Mouse (Mus musculus) liver, embryonic 12.5 days (tissue): ENCODE results near the gene Krt31. TPM values are rescaled to one million over a fixed set of nuclear protein-coding genes. Genes with fewer than 3 reads are reported as not detected.

Experiments used
- ATAC-seq: fragments of 200-750 bp; cut with Nextera tagmentation; 2 replicates; pipeline ENCODE4 v1.8.0; 2017; ENCODE audit warnings: moderate number of reproducible peaks, mild to moderate bottlenecking, moderate library complexity
- H3K27ac ChIP-seq: fragments of 300-500 bp; sonication (generic); 2 replicates; pipeline ENCODE4 v1.5.1; 2016; ENCODE audit warnings: mild to moderate bottlenecking
- H3K27me3 ChIP-seq: fragments of 300-500 bp; sonication (generic); replicated peaks from 2 replicates; pipeline ENCODE4 v1.6.1; 2016; ENCODE audit warnings: mild to moderate bottlenecking, moderate library complexity
- H3K36me3 ChIP-seq: fragments of 300-500 bp; sonication (generic); 2 replicates; pipeline ENCODE4 v1.6.1; 2016; ENCODE audit warnings: mild to moderate bottlenecking, moderate library complexity
- H3K4me1 ChIP-seq: fragments of 300-500 bp; sonication (generic); 2 replicates; pipeline ENCODE4 v1.6.1; 2016
- H3K4me2 ChIP-seq: fragments of 300-500 bp; sonication (generic); 2 replicates; pipeline ENCODE4 v1.6.1; 2016; ENCODE audit warnings: mild to moderate bottlenecking, moderate library complexity
- H3K4me3 ChIP-seq: fragments of 300-500 bp; sonication (generic); 2 replicates; pipeline ENCODE4 v1.5.1; 2016; ENCODE audit warnings: mild to moderate bottlenecking, moderate library complexity
- H3K9ac ChIP-seq: fragments of 300-500 bp; sonication (generic); 2 replicates; pipeline ENCODE4 v1.6.1; 2016; ENCODE audit warnings: mild to moderate bottlenecking, moderate library complexity
- H3K9me3 ChIP-seq: fragments of 300-500 bp; sonication (generic); replicated peaks from 2 replicates; pipeline ENCODE4 v1.6.1; 2016; ENCODE audit warnings: mild to moderate bottlenecking, moderate library complexity
- WGBS: fragments of 180-500 bp; shearing (Covaris S2); methylation state at CpG from one replicate; pipeline ENCODE4 v1.1.7; 2016; ENCODE audit not compliant: insufficient replicate concordance; 5-methylcytosine and 5-hydroxymethylcytosine counted together
- polyA plus RNA-seq: library from polyadenylated mRNA; unstranded; fragments of >200 nt; fragmentation: Nextera tagmentation; extraction: Ambion mirVana; gene quantifications from 2 replicates; pipeline ENCODE4 v1.2.1, GENCODE M21; 2016

The Krt31 gene
- not detected in 2 replicates for polyA plus RNA-seq

GRCm38 (mm10) chr11:100050451-100050850, at the start of gene Krt31:
Gene Krt31, minus strand, starts transcription at chr11:100050551.
- Histone ChIP-seq H3K9ac (no peak within 1 kb of the TSS), H3K4me2 (no peak within 1 kb of the TSS), H3K4me1 (no peaks in the 10 kb centered on the region), H3K9me3 (no peaks in the 10 kb centered on the region), H3K27ac (no peak within 1 kb of the TSS), H3K4me3 (no peak within 1 kb of the TSS), H3K27me3 (no peaks in the 10 kb centered on the region), H3K36me3 (no peaks in the 10 kb centered on the region)
- no peak for ATAC-seq
- 59% methylated on average over 3 of the region's 3 CpGs for WGBS

DNA sequence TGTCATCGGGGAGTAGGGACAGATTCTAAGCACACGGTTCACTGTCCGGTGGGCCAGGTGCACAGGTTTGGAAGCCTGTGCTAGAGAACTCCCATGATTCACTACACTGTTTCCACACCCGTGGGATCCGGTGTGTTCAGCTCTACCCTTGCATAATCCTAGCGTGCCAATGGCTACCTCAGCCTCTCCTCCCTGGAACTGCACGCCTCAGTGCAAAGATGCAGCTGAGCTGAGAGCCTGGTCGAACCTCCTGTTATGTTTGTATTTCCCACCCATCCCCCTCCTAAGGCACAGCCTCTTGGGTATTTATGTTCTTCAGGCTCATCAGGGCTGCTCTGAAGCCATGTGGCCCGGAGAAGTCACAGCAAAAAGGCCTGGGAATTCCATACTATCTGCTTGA, 47.5 kb upstream of the Krt31 start:
- Histone ChIP-seq H3K36me3 (no peaks in the 10 kb centered on the region), H3K4me3 (no peak overlapping the region), H3K9ac (no peak overlapping the region), H3K27me3 (no peaks in the 10 kb centered on the region), H3K4me1 (no peaks in the 10 kb centered on the region), H3K9me3 (no peaks in the 10 kb centered on the region), H3K4me2 (no peak overlapping the region), H3K27ac (no peak overlapping the region)
- ATAC-seq, result no peak
- 63% methylated on average over 9 of the region's 9 CpGs for WGBS

DNA sequence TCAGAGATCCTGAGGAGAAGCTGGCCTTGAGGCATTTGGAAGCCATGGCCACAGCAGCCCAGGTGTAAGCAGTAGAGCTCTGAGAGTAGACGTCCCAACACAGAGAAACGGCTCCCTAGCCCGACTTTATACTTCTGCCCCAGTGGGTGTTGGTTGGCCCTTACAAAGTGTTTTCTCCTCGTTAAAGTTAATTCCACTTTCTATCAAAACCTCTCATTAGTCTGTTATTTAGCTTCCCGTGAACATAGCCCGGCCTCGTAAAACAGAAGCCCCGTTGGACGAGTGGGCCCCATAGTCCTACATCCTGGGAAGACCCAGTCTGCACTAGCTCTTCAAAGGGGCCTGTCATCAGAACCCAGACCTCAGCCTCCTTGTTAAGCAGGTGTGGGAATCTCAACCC, 45.8 kb upstream of the Krt31 start, which contains the start of gene Krt35:
Gene Krt35 (minus strand): TSS at position 101 of the 400 bp plus-strand sequence.
- Histone ChIP-seq H3K4me2 (no peak within 1 kb of the TSS), H3K36me3 (no peaks in the 10 kb centered on the region), H3K4me1 (no peaks in the 10 kb centered on the region), H3K9ac (no peak within 1 kb of the TSS), H3K9me3 (no peaks in the 10 kb centered on the region), H3K4me3 (no peak within 1 kb of the TSS), H3K27me3 (no peaks in the 10 kb centered on the region), H3K27ac (no peak within 1 kb of the TSS)
- no peak for ATAC-seq
- WGBS, result 73% methylated on average over 9 of the region's 9 CpGs

GRCm38 (mm10) chr11:100088378-100089025, 38.2 kb upstream of the Krt31 start:
- H3K36me3 ChIP-seq, result no peaks in the 10 kb centered on the region
- H3K4me2 ChIP-seq, result no peak overlapping the region
- H3K27me3 ChIP-seq, result no peaks in the 10 kb centered on the region
- H3K4me1 ChIP-seq, result no peaks in the 10 kb centered on the region
- H3K9me3 ChIP-seq, result no peaks in the 10 kb centered on the region
- H3K27ac ChIP-seq, result no peak overlapping the region
- no peak overlapping the region for H3K4me3 ChIP-seq
- WGBS, result 45% methylated on average over 7 of the region's 7 CpGs
- no peak overlapping the region for H3K9ac ChIP-seq
- no peak for ATAC-seq

- 76% methylated on average over 10 of the region's 10 CpGs for WGBS
- Histone ChIP-seq H3K27ac (no peak within 1 kb of the TSS), H3K4me3 (no peak within 1 kb of the TSS), H3K9me3 (no peaks in the 10 kb centered on the region), H3K36me3 (no peaks in the 10 kb centered on the region), H3K9ac (no peak within 1 kb of the TSS), H3K4me1 (no peaks in the 10 kb centered on the region), H3K27me3 (no peaks in the 10 kb centered on the region), H3K4me2 (no peak within 1 kb of the TSS)
- ATAC-seq, result no peak
Observed at GRCm38 (mm10) chr11:100087861-100088260, 37.5 kb upstream of the Krt31 start, which contains the start of gene Krt32. Gene Krt32, minus strand, starts transcription at chr11:100088226.

DNA sequence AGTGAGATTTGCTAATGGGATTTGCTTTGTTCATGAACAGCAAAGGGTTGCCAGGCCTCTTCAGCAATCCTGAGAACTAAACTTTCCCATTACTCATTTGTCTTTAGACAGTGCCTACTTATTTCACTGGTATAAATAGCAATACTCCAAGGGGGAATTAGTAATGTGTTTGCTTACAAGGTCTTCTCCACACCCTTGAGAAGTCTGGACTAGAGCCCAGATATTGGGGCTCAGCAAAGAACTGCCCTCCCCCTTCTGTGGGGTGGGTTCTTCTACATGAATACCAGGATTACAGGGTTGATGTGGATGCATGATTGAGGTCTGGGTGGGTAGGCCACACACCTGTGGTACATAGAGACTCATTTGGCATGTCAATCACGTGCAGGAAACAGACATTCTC, 23.5 kb upstream of the Krt31 start:
- WGBS, result 28% methylated on average over 1 of the region's 1 CpGs
- H3K4me1 ChIP-seq, result no peaks in the 10 kb centered on the region

DNA sequence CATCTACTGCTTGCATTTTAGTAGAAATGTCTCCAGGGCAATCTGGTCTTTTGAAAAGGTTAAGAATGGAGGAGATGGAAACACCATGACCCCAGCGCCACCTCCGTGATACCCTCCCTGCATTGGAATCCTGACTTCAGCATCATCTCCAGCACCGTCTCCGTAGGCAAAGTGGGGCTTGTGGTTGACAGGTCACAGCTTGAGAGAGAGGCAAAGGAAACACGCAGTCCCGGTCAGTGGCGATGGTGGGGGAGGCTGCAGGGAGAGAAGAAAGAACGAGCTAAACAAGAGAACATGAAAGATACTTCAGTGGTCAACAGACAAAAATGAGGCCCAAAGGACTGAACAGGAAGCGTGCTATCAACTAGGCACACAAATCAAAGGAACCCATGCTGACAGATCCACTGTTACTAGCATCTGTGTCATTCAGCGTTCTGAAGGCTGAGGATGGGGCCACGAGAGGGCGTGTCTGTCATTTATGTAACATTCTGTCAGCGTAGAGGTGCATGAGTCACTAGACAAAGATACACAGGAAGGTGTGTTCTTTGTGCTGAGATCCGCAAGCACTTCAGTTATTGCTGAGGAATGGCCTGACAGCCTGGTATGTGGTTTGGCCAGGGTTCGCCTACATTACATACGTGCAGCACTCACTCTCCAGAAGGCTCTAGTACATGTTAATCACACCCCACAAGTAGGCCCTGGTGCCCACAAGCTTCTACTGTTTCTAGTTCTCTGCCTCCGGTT, 17.1 kb upstream of the Krt31 start:
- no peak for ATAC-seq
- no peaks in the 10 kb centered on the region for H3K9me3 ChIP-seq
- no peaks in the 10 kb centered on the region for H3K27me3 ChIP-seq
- 75% methylated on average over 17 of the region's 17 CpGs for WGBS
- H3K4me2 ChIP-seq, result no peak overlapping the region
- H3K4me1 ChIP-seq, result no peaks in the 10 kb centered on the region
- no peaks in the 10 kb centered on the region for H3K36me3 ChIP-seq
- no peak overlapping the region for H3K27ac ChIP-seq
- H3K9ac ChIP-seq, result no peak overlapping the region
- H3K4me3 ChIP-seq, result no peak overlapping the region

More for the DNA sequence above, 23.5 kb upstream of the Krt31 start:
- no peak overlapping the region for H3K4me2 ChIP-seq
- H3K4me3 ChIP-seq, result no peak overlapping the region
- no peak overlapping the region for H3K9ac ChIP-seq
- no peaks in the 10 kb centered on the region for H3K9me3 ChIP-seq
- no peaks in the 10 kb centered on the region for H3K27me3 ChIP-seq
- no peak for ATAC-seq
- no peaks in the 10 kb centered on the region for H3K36me3 ChIP-seq
- no peak overlapping the region for H3K27ac ChIP-seq

DNA sequence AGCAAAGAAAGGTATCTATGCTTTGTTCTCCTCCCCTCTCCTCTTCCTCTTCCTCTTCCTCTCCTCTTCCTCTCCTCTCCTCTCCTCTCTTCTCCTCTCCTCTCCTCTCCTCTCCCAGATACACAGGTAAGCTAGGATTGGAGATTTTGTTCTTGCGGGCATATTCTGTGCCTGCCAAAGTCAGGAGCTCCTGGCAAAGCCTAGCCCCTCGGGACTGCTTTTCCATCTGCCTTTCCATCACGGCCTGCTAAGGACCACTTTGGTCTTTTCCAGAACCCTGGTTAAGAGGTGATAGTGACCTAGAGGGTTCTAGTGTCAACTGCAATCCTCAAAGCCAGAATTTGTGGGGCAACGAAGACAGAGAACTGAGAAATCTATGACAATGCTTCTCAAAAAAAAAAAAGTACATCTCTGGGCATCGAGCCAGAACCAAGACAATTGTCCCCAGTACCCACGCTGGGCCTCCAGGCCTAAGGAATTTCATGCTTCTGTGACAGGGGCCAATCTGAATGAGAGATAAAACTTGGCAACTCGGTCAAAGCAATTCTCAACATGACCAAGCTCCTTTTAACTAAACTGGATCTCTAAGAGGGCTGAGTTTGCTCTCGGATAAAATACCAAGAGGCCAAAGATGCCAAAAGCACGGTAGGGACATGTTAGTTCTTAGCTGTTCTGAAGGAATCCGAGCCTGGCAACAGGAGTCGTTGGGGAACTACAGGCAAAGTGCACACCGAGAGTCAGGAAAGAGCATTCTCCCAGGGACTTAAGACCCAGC, 16.1 kb upstream of the Krt31 start:
- Histone ChIP-seq H3K4me2 (no peak overlapping the region), H3K27me3 (no peaks in the 10 kb centered on the region), H3K9ac (no peak overlapping the region), H3K27ac (no peak overlapping the region), H3K4me3 (no peak overlapping the region), H3K36me3 (no peaks in the 10 kb centered on the region), H3K4me1 (no peaks in the 10 kb centered on the region), H3K9me3 (no peaks in the 10 kb centered on the region)
- 69% methylated on average over 12 of the region's 12 CpGs for WGBS
- ATAC-seq, result no peak

DNA sequence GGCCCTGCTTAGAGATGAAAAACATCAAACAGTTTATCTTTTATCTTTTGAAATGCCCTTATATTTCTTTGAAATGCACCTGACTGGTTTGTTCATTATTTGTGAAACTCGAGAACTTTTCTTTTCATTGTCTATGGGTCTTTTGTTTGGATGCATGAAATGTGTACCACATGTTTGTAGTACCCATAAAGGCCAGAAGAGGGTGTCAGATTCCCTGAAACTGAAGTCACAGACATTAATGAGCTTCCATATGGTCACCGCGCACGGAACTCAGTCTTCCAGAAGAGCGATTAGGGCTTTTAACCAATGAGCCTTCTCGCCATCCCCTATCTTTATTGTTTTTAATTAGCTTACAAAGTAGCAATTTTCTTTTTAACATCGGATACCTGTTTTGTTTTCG, 8.5 kb upstream of the Krt31 start:
- no peaks in the 10 kb centered on the region for H3K9me3 ChIP-seq
- 67% methylated on average over 8 of the region's 8 CpGs for WGBS
- no peaks in the 10 kb centered on the region for H3K27me3 ChIP-seq
- H3K4me1 ChIP-seq, result no peaks in the 10 kb centered on the region
- H3K36me3 ChIP-seq, result no peaks in the 10 kb centered on the region
- no peak for ATAC-seq
- H3K27ac ChIP-seq, result no peak overlapping the region
- no peak overlapping the region for H3K9ac ChIP-seq
- H3K4me3 ChIP-seq, result no peak overlapping the region
- H3K4me2 ChIP-seq, result no peak overlapping the region

- no peaks in the 10 kb centered on the region for H3K9me3 ChIP-seq
- H3K4me1 ChIP-seq, result no peaks in the 10 kb centered on the region
- H3K9ac ChIP-seq, result no peak overlapping the region
- ATAC-seq, result no peak
- no peak overlapping the region for H3K27ac ChIP-seq
- H3K4me2 ChIP-seq, result no peak overlapping the region
- 53% methylated on average over 9 of the region's 9 CpGs for WGBS
- no peak overlapping the region for H3K4me3 ChIP-seq
- no peaks in the 10 kb centered on the region for H3K27me3 ChIP-seq
- no peaks in the 10 kb centered on the region for H3K36me3 ChIP-seq
Observed at GRCm38 (mm10) chr11:100055686-100056655, 5.6 kb upstream of the Krt31 start.

DNA sequence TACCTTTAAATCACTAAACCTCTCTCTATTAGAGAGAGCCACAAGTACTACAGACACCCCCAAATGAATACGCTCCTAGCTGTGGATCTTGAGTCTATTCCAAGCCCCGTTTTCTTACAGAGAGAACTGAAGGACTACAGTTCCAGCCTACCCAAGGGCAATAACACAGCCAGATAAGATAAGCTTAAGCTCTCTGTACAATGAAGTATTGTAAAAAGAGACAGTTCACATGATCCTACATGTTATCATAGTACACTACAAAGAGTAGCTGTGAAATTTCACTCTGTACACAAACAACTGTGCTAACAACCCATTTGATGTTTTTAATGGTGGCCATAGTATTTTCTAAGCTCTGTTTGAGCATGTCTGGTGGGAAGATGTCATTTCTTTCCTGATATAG, 3.2 kb downstream of the Krt31 start:
- H3K27ac ChIP-seq, result no peak overlapping the region
- no peak for ATAC-seq
- no peak overlapping the region for H3K4me3 ChIP-seq
- H3K4me1 ChIP-seq, result no peaks in the 10 kb centered on the region
- no peak overlapping the region for H3K4me2 ChIP-seq
- no peak overlapping the region for H3K9ac ChIP-seq
- no peaks in the 10 kb centered on the region for H3K36me3 ChIP-seq
- no peaks in the 10 kb centered on the region for H3K9me3 ChIP-seq
- 68% methylated on average over 2 of the region's 2 CpGs for WGBS
- no peaks in the 10 kb centered on the region for H3K27me3 ChIP-seq
